Mouse (Mus musculus): ENCODE measurements around the gene Npnt. TPM values are rescaled to one million over a fixed set of nuclear protein-coding genes. Genes with fewer than 3 reads are reported as not detected.

The Npnt gene
- polyA plus RNA-seq, 2 experiments, result 0.90 to 1.0 TPM

DNA sequence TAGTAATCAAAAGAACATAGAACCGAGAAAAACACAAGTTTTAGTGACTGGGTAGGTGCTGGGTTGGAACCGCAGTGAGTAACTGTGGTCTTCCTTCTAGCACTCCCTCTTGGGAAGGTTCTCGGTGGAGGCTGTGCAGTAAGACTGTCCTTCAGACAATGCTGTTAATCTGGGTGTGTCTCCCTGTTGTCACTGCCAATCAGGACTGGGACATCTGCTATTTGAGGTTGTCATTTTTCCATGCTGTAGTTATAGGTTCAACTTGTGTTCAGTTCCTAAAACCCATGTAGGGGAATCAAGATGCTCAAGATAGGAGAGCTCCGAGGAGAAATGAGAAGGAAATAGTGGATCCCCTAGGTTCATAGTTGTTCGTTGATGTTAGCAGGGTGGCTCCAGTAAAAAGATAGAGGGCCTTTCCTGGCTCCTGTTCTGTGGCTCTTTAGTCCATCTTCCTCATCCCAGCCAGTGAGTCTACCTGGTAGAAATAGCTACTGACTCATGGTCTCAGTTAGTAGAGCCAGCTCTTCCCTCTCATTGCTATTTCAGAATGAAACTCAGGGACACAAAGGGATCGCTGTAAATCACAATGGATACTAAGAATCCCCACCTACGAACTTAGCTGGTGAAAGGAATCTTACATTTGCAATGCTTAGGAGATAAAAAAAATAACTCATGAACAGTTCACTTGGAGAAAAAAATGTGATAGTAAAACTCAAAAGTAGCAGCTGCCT lies 12.7 kb upstream of the Npnt start:
- Histone ChIP-seq H3K36me3 (replicated peaks; ENCODE audit: control insufficient read depth, insufficient read depth, low read depth) (no peaks in the 10 kb centered on the region), H3K9me3 (ENCODE audit: control insufficient read depth, low read length) (no peaks in the 10 kb centered on the region), H3K27ac (no peak overlapping the region), H3K4me3 (ENCODE audit: insufficient read depth in 1 of 2, low read depth in 2 of 2, low read length in 2 of 2) (no peak overlapping the region), H3K4me2 (ENCODE audit: low read depth) (no peak overlapping the region), H3K9ac (replicated peaks) (no peak overlapping the region), H3K4me1 (replicated peaks; ENCODE audit: control insufficient read depth in 2 of 2, insufficient read depth in 2 of 2, low read length in 1 of 2) (0 out of 4 replicates have a peak, but pooled peaks cover 0 to 2% of the 10 kb centered on the region in 2 experiments), H3K27me3 (ENCODE audit: control insufficient read depth, insufficient read depth, low read length) (no peaks in the 10 kb centered on the region)
- TF ChIP-seq EP300 (IDR thresholded peaks at IDR 0.05; ENCODE audit: low read depth) (no peak), CTCF (IDR thresholded peaks at IDR 0.05; ENCODE audit: low read depth) (no peak)
- ATAC-seq (ENCODE audit: insufficient read depth) (no peak), DNase-seq (ENCODE audit: low read depth in 3 of 3, low spot score in 3 of 3) (no peak)
- WGBS (ENCODE audit: insufficient replicate concordance), result 62% methylated on average over 7 of the region's 7 CpGs

DNA sequence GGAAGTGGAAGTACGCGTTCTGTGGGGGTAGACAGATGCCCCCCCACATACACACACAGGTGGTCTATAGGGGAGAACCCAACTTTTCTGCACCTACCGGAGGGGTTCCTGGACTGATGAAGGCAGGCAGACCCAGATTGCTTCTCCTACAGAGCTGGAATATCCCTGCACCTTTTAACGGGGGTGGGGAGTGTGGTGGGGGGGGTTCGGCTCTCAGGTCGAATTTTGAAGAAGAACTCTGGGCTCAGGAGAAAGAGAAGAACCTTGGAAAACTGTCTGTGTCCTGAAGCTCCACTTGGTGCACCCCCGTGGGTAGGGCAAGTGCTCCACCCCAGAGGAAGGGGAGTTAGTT lies 414 bp upstream of the Npnt start:
- WGBS (ENCODE audit: insufficient replicate concordance), result 11% methylated on average over 7 of the region's 7 CpGs
- no peaks in the 10 kb centered on the region for H3K9me3 ChIP-seq (ENCODE audit: control insufficient read depth, low read length)
- DNase-seq (ENCODE audit: low read depth in 3 of 3, low spot score in 3 of 3) (no peak), ATAC-seq (ENCODE audit: insufficient read depth) (0 out of 2 replicates have a peak, but pooled peaks have one; percentile 3)
- H3K4me1 ChIP-seq (replicated peaks; ENCODE audit: control insufficient read depth in 2 of 2, insufficient read depth in 2 of 2, low read length in 1 of 2), result no peaks in the 10 kb centered on the region
- TF ChIP-seq CTCF (IDR thresholded peaks at IDR 0.05; ENCODE audit: low read depth), result no peak
- TF ChIP-seq EP300 (IDR thresholded peaks at IDR 0.05; ENCODE audit: low read depth), result no peak
- H3K4me3 ChIP-seq (ENCODE audit: insufficient read depth in 1 of 2, low read depth in 2 of 2, low read length in 2 of 2), result peak overlapping the region; percentile 30 to 38
- no peak overlapping the region for H3K27ac ChIP-seq
- no peak overlapping the region for H3K9ac ChIP-seq (replicated peaks)
- H3K27me3 ChIP-seq (ENCODE audit: control insufficient read depth, insufficient read depth, low read length), result peaks cover 25% of the 10 kb centered on the region
- H3K36me3 ChIP-seq (replicated peaks; ENCODE audit: control insufficient read depth, insufficient read depth, low read depth), result no peaks in the 10 kb centered on the region
- H3K4me2 ChIP-seq (ENCODE audit: low read depth), result peak overlapping the region; percentile 54

DNA sequence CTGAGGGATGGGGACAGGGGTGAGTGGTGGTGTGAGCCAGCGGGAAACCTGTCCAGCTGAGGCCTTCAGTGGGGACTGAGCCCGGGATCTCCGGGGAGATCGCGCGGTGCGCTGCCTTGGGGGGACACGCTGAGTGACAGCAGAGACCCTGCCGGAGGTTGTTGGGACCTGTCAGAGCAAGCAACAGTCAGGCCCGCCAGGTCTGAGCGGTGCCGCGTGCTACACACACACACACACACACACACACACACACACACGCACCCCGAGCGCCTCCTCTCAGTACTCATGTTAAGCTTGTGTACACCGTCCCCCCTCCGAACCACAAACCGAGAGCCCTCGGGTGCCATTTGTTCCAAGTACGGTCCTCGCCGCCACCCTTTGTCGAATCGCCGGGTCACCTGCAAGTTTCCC lies 706 bp downstream of the Npnt start:
- no peak overlapping the region for H3K27ac ChIP-seq
- no peaks in the 10 kb centered on the region for H3K9me3 ChIP-seq (ENCODE audit: control insufficient read depth, low read length)
- H3K4me2 ChIP-seq (ENCODE audit: low read depth), result peak overlapping the region; percentile 54
- ATAC-seq (ENCODE audit: insufficient read depth) (no peak), DNase-seq (ENCODE audit: low read depth in 3 of 3, low spot score in 3 of 3) (no peak)
- no peaks in the 10 kb centered on the region for H3K36me3 ChIP-seq (replicated peaks; ENCODE audit: control insufficient read depth, insufficient read depth, low read depth)
- WGBS (ENCODE audit: insufficient replicate concordance), result under 1% methylated on average over 21 of the region's 26 CpGs
- no peak overlapping the region for H3K9ac ChIP-seq (replicated peaks)
- H3K4me3 ChIP-seq (ENCODE audit: insufficient read depth in 1 of 2, low read depth in 2 of 2, low read length in 2 of 2), result peak overlapping the region; percentile 38 to 39
- TF ChIP-seq CTCF (IDR thresholded peaks at IDR 0.05; ENCODE audit: low read depth), result no peak
- no peak for TF ChIP-seq EP300 (IDR thresholded peaks at IDR 0.05; ENCODE audit: low read depth)
- peaks cover 25% of the 10 kb centered on the region for H3K27me3 ChIP-seq (ENCODE audit: control insufficient read depth, insufficient read depth, low read length)
- no peaks in the 10 kb centered on the region for H3K4me1 ChIP-seq (replicated peaks; ENCODE audit: control insufficient read depth in 2 of 2, insufficient read depth in 2 of 2, low read length in 1 of 2)

DNA sequence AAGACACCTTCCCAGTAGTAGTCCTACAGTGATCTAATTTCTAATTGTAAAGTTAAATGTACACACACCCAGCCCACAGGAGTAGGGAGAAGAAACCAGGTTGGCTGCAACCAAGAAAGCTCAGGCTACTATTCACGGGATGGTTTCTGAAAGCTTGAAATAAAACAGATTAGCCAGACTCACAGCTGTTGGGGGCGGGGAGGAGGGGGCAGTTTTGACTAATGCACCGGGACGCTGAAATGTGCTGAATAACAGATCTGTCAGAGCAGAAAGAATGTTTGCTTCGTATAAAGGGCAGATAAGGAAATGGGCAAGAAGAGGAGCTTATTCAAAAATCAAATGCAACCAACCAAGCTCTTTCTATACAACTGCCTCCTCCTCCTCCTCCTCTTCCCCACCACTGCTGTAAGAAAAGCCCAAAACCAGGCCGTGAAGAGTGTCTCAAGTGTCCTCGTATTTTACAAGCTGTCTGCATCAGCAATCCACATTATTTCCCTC lies 1.7 kb downstream of the Npnt start:
- Histone ChIP-seq H3K27me3 (ENCODE audit: control insufficient read depth, insufficient read depth, low read length) (peaks cover 25% of the 10 kb centered on the region), H3K4me1 (replicated peaks; ENCODE audit: control insufficient read depth in 2 of 2, insufficient read depth in 2 of 2, low read length in 1 of 2) (no peaks in the 10 kb centered on the region), H3K4me3 (ENCODE audit: insufficient read depth in 1 of 2, low read depth in 2 of 2, low read length in 2 of 2) (no peak overlapping the region), H3K27ac (no peak overlapping the region), H3K9me3 (ENCODE audit: control insufficient read depth, low read length) (no peaks in the 10 kb centered on the region), H3K4me2 (ENCODE audit: low read depth) (no peak overlapping the region), H3K36me3 (replicated peaks; ENCODE audit: control insufficient read depth, insufficient read depth, low read depth) (no peaks in the 10 kb centered on the region), H3K9ac (replicated peaks) (no peak overlapping the region)
- TF ChIP-seq EP300 (IDR thresholded peaks at IDR 0.05; ENCODE audit: low read depth) (no peak), CTCF (IDR thresholded peaks at IDR 0.05; ENCODE audit: low read depth) (no peak)
- ATAC-seq (ENCODE audit: insufficient read depth), result no peak
- no peak for DNase-seq (ENCODE audit: low read depth in 3 of 3, low spot score in 3 of 3)
- WGBS (ENCODE audit: insufficient replicate concordance), result 26% methylated on average over 7 of the region's 7 CpGs

DNA sequence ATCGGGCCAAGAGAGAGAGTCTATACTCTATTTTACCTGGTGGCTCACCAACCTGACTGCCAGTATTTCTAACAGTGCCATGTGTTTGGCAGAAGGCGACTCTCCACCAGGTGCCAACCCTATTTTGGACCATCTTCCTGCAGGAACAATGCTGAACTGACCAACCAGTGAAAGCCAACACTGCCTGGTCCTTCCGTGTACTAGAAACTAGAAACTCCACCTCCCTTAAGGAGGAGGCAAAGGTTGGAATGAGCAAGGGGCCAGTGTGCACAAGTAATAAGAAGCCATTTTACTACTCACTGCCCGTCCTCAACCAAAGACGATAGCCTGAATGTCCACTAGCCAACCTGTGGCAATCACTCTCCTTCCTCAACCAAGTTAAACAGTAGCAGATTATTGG lies 4.0 kb downstream of the Npnt start:
- 65% methylated on average over 5 of the region's 5 CpGs for WGBS (ENCODE audit: insufficient replicate concordance)

More for the DNA sequence above, 4.0 kb downstream of the Npnt start:
- no peaks in the 10 kb centered on the region for H3K4me1 ChIP-seq (replicated peaks; ENCODE audit: control insufficient read depth in 2 of 2, insufficient read depth in 2 of 2, low read length in 1 of 2)
- H3K27me3 ChIP-seq (ENCODE audit: control insufficient read depth, insufficient read depth, low read length), result peaks cover 25% of the 10 kb centered on the region
- H3K9ac ChIP-seq (replicated peaks), result no peak overlapping the region
- ATAC-seq (ENCODE audit: insufficient read depth) (no peak), DNase-seq (ENCODE audit: low read depth in 3 of 3, low spot score in 3 of 3) (no peak)
- no peaks in the 10 kb centered on the region for H3K36me3 ChIP-seq (replicated peaks; ENCODE audit: control insufficient read depth, insufficient read depth, low read depth)
- no peak for TF ChIP-seq CTCF (IDR thresholded peaks at IDR 0.05; ENCODE audit: low read depth)
- no peak for TF ChIP-seq EP300 (IDR thresholded peaks at IDR 0.05; ENCODE audit: low read depth)
- no peak overlapping the region for H3K27ac ChIP-seq
- H3K9me3 ChIP-seq (ENCODE audit: control insufficient read depth, low read length), result no peaks in the 10 kb centered on the region
- H3K4me3 ChIP-seq (ENCODE audit: insufficient read depth in 1 of 2, low read depth in 2 of 2, low read length in 2 of 2), result no peak overlapping the region
- H3K4me2 ChIP-seq (ENCODE audit: low read depth), result no peak overlapping the region

All from liver, embryonic 14.5 days (tissue).